Mouse (Mus musculus) myocyte (in vitro differentiated cells): ENCODE measurements around the gene Mras. TPM values are rescaled to one million over a fixed set of nuclear protein-coding genes. Genes with fewer than 3 reads are reported as not detected.

ENCODE experiments used
- H3K27me3 ChIP-seq: one replicate; pipeline ENCODE4 v1.6.1; 2011; ENCODE audit not compliant: control insufficient read depth, insufficient read depth, insufficient read length
- H3K36me3 ChIP-seq: one replicate; pipeline ENCODE4 v1.6.1; 2011; ENCODE audit not compliant: control insufficient read depth, insufficient read depth
- H3K4me2 ChIP-seq: one replicate; pipeline ENCODE4 v1.6.1; 2011; ENCODE audit warnings: low read depth, control low read depth
- H3K4me3 ChIP-seq: one replicate; pipeline ENCODE4 v1.5.1; 2011; ENCODE audit warnings: mild to moderate bottlenecking, control low read depth, moderate library complexity
- H3K79me2 ChIP-seq: one replicate; pipeline ENCODE4 v1.6.1; 2011; ENCODE audit not compliant: control insufficient read depth, insufficient read depth
- H3ac ChIP-seq: one replicate; pipeline ENCODE4 v1.6.1; 2011; ENCODE audit not compliant: control insufficient read depth, insufficient read length
- CEBPB ChIP-seq: IDR thresholded peaks from 2 replicates; pipeline ENCODE4 v1.6.1; 2011; ENCODE audit warnings: mild to moderate bottlenecking, moderate library complexity; ENCODE audit not compliant: poor library complexity, insufficient read depth, severe bottlenecking
- E2F4 ChIP-seq: IDR thresholded peaks from one replicate; pipeline ENCODE4 v1.6.1; 2011; ENCODE audit warnings: mild to moderate bottlenecking, control low read depth, moderate library complexity; ENCODE audit not compliant: insufficient read depth
- MAX ChIP-seq: IDR thresholded peaks from one replicate; pipeline ENCODE4 v1.6.1; 2011; ENCODE audit warnings: low read depth, mild to moderate bottlenecking, control low read depth
- MYOD1 ChIP-seq, 3 experiments: IDR thresholded peaks; one replicate each; pipeline ENCODE4 v1.6.1; 2011; ENCODE audit warnings: control low read depth in 2 of 3, low read depth in 2 of 3, mild to moderate bottlenecking in 2 of 3, moderate library complexity in 1 of 3; ENCODE audit not compliant: insufficient read length in 2 of 3, control insufficient read depth in 1 of 3
- MYOG ChIP-seq, 3 experiments: IDR thresholded peaks; one replicate each; pipeline ENCODE4 v1.6.1; 2011; ENCODE audit warnings: control low read depth in 2 of 3, low read depth in 2 of 3, mild to moderate bottlenecking in 2 of 3; ENCODE audit not compliant: insufficient read length in 2 of 3, control insufficient read depth in 1 of 3, insufficient read depth in 1 of 3
- POLR2A ChIP-seq: IDR thresholded peaks from one replicate; pipeline ENCODE4 v1.6.1; 2011; ENCODE audit warnings: low read depth, mild to moderate bottlenecking, control low read depth, moderate library complexity; ENCODE audit not compliant: insufficient read length
- POLR2AphosphoS2 ChIP-seq: IDR thresholded peaks from one replicate; pipeline ENCODE4 v1.6.1; 2011; ENCODE audit warnings: low read depth, control low read depth; ENCODE audit not compliant: insufficient read length
- REST ChIP-seq: IDR thresholded peaks from one replicate; pipeline ENCODE4 v1.6.1; 2011; ENCODE audit warnings: mild to moderate bottlenecking, control low read depth, moderate library complexity; ENCODE audit not compliant: insufficient read depth, insufficient read length
- SRF ChIP-seq: IDR thresholded peaks from one replicate; pipeline ENCODE4 v1.6.1; 2011; ENCODE audit warnings: low read depth; ENCODE audit not compliant: control insufficient read depth, insufficient read length
- TCF12 ChIP-seq: IDR thresholded peaks from one replicate; pipeline ENCODE4 v1.6.1; 2011; ENCODE audit warnings: mild to moderate bottlenecking, control low read depth; ENCODE audit not compliant: poor library complexity, insufficient read depth, severe bottlenecking
- TCF3 ChIP-seq: IDR thresholded peaks from one replicate; pipeline ENCODE4 v1.6.1; 2011; ENCODE audit warnings: low read depth, control low read depth; ENCODE audit not compliant: insufficient read length
- USF1 ChIP-seq: IDR thresholded peaks from one replicate; pipeline ENCODE4 v1.6.1; 2011; ENCODE audit warnings: low read depth, mild to moderate bottlenecking, control low read depth, moderate library complexity
- polyA plus RNA-seq: library from polyadenylated mRNA; unstranded; fragments of >200 nt; fragmentation: generic; extraction: Trizol; gene quantifications from one replicate; pipeline ENCODE4 v1.2.1, GENCODE M21; 2012; ENCODE audit warnings: missing spikeins

Gene Mras
- polyA plus RNA-seq, 1 experiment = 18.8 TPM

DNA sequence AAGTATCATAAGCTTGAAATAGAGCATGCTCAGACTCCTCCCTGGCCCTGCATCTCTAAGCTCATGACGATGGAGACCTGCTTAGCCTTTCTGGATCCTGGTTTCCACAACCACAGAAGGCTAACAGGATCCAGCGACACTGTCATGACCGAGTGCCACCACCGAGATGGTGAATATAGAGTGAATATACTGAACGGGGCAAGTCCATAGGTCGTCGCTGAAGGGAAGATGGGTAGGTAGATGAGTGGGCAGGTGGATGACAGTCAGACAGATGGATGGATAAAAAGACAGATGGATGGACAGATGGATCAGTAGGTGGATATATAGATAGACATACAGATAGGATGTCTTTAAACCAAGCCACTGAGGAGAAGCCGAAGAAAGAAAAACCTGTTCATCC is 5.8 kb downstream of the Mras start:
- TF ChIP-seq REST = no peak
- TF ChIP-seq USF1 = no peak
- TF ChIP-seq CEBPB = no peak
- no peak for TF ChIP-seq SRF
- Histone ChIP-seq H3K79me2 (peaks cover 2% of the 10 kb centered on the region), H3K4me2 (no peak overlapping the region), H3K27me3 (no peaks in the 10 kb centered on the region), H3K4me3 (no peak overlapping the region), H3K36me3 (no peaks in the 10 kb centered on the region), H3ac (no peak overlapping the region)

DNA sequence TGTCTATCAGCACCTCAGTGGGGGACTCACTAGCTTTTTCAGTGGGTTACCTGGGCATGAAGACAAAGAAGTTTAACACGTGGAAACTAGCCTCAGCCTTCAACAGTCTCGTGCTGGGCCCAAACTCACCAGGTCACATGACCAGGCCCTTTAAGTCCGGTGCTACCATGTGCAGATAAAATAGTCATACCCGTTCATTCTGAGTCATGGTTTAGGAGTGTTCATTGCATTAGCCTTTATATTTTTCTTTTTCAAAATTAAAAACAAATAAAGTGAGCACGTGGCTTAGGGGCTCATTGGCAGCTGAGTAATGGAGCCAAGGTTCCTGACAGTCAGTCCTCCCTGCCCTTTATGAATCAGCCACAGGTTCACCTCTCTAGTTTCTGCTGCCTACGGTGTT is 6.4 kb downstream of the Mras start:
- Histone ChIP-seq H3ac (no peak overlapping the region), H3K36me3 (no peaks in the 10 kb centered on the region), H3K79me2 (peaks cover under 1% of the 10 kb centered on the region), H3K27me3 (no peaks in the 10 kb centered on the region), H3K4me2 (no peak overlapping the region), H3K4me3 (no peak overlapping the region)
- TF ChIP-seq USF1 (peak; percentile 56), MYOG (IDR thresholded peaks at IDR 0.05; ENCODE audit: control insufficient read depth in 1 of 3, insufficient read depth in 1 of 3, insufficient read length in 2 of 3, low read depth in 2 of 3) (no peak)

GRCm38 (mm10) chr9:99429845-99430244 is 7.3 kb downstream of the Mras start:
- no peak for TF ChIP-seq E2F4
- TF ChIP-seq TCF3 = no peak
- TF ChIP-seq REST = no peak
- no peak for TF ChIP-seq POLR2A
- no peak for TF ChIP-seq SRF
- TF ChIP-seq MYOD1 (IDR thresholded peaks at IDR 0.05; ENCODE audit: control insufficient read depth in 1 of 3, insufficient read length in 2 of 3, low read depth in 2 of 3) = peak in 1 of 3 experiments; percentile 42
- no peak for TF ChIP-seq CEBPB
- H3K4me2 ChIP-seq = no peak overlapping the region
- no peaks in the 10 kb centered on the region for H3K36me3 ChIP-seq
- no peak overlapping the region for H3K4me3 ChIP-seq
- H3ac ChIP-seq = no peak overlapping the region
- H3K27me3 ChIP-seq = no peaks in the 10 kb centered on the region
- no peaks in the 10 kb centered on the region for H3K79me2 ChIP-seq

- Histone ChIP-seq H3K4me3 (no peak overlapping the region), H3ac (no peak overlapping the region), H3K27me3 (no peaks in the 10 kb centered on the region), H3K79me2 (no peaks in the 10 kb centered on the region), H3K36me3 (no peaks in the 10 kb centered on the region), H3K4me2 (no peak overlapping the region)
- TF ChIP-seq POLR2AphosphoS2 (no peak), MYOD1 (IDR thresholded peaks at IDR 0.05; ENCODE audit: control insufficient read depth in 1 of 3, insufficient read length in 2 of 3, low read depth in 2 of 3) (no peak), CEBPB (no peak), POLR2A (no peak), MAX (no peak), TCF3 (no peak), MYOG (IDR thresholded peaks at IDR 0.05; ENCODE audit: control insufficient read depth in 1 of 3, insufficient read depth in 1 of 3, insufficient read length in 2 of 3, low read depth in 2 of 3) (no peak), TCF12 (no peak), SRF (no peak), E2F4 (no peak), REST (no peak)
Observed at GRCm38 (mm10) chr9:99428601-99429331, 8.4 kb downstream of the Mras start.

GRCm38 (mm10) chr9:99425262-99425661 is 11.9 kb downstream of the Mras start:
- no peak for TF ChIP-seq USF1
- no peak for TF ChIP-seq TCF12
- TF ChIP-seq POLR2A = no peak
- no peak for TF ChIP-seq TCF3
- no peak for TF ChIP-seq MAX
- no peak for TF ChIP-seq REST

More at GRCm38 (mm10) chr9:99425262-99425661, 11.9 kb downstream of the Mras start:
- Histone ChIP-seq H3K79me2 (no peaks in the 10 kb centered on the region), H3K36me3 (no peaks in the 10 kb centered on the region), H3K4me2 (no peak overlapping the region), H3K4me3 (no peak overlapping the region), H3ac (no peak overlapping the region), H3K27me3 (no peaks in the 10 kb centered on the region)
